In the genomic region with DNA sequence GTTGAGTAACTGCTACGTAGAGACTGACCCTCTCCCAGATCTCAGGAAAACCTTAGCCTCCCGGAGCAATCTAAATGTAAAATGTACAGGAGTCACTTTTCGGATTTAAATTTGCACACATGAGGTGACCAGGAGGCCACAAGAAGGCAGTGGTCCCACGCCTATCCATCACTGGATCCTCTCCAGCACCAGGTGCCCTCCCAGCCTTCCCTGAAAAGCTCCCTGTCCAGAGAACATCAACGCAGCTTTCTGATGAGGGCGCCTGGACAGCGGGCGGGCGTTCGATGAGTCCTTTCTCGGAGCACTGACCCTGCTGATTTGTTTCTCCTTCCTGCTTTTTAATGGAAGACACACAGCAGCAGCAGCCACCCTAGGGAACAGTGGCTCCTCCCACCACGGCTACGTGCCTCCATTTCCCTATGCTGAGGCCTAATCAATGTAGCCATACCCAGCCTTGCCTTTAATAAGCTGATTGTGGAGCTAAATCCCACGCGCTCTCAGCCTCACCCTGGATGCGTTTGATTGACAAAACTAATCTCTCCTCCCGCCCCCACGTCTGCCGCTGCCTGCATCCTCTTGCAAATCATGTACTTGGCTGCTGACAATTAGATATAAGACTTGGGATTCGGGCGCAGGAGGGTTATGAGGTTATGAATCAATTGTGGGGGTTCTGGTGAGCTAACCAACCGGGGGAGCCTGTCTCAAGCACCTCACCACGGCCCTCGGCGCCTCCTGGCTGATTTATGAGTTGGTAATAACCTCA, we compare ENCODE assay signal across 11 mouse cellular contexts.
DNase-seq lines count a peak whose midpoint lies in the region; ATAC-seq lines count a peak whose summit lies in the region.
"Had no signal": no experiment of that assay in that cellular context is flagged by ENCODE, and none has a peak within 500 bp of the region (broad histone marks: within the 10 kb centered on the region; RNA-seq: fewer than 3 reads in every experiment).

No protein-coding gene starts in this region.

- DNase-seq in heart, postnatal 25 days (ENCODE audit: low spot score): no peak
- DNase-seq in layer of hippocampus, postnatal 36 days: peak; percentile 62 to 66
- DNase-seq in retina, adult 2 months (ENCODE audit: low read depth, low spot score): peak; percentile 70
- DNase-seq in adrenal gland, adult 18-20 months (ENCODE audit: low spot score in 2 of 2): no peak
- DNase-seq in lung, postnatal 25 days (ENCODE audit: low spot score): no peak
- no peak for DNase-seq in spleen, adult 12 weeks (ENCODE audit: low spot score)
- DNase-seq: cerebellum, adult 11-12 months had no signal

- H3K9ac ChIP-seq in heart, embryonic 15.5 days: no peak overlapping the region
- H3K9ac ChIP-seq in forebrain, embryonic 15.5 days (replicated peaks): no peak overlapping the region

- WGBS in heart, embryonic 15.5 days: 66% methylated on average over 25 of the region's 25 CpGs
- WGBS in forebrain, embryonic 15.5 days: 59% methylated on average over 25 of the region's 25 CpGs

- H3K9me3 ChIP-seq in heart, embryonic 15.5 days (replicated peaks): no peaks in the 10 kb centered on the region
- no peaks in the 10 kb centered on the region for H3K9me3 ChIP-seq in forebrain, embryonic 15.5 days

- no peak overlapping the region for H3K4me3 ChIP-seq in heart, embryonic 15.5 days
- H3K4me3 ChIP-seq in forebrain, embryonic 15.5 days: no peak overlapping the region

- H3K27me3 ChIP-seq in heart, embryonic 15.5 days: no peaks in the 10 kb centered on the region
- H3K27me3 ChIP-seq in forebrain, embryonic 15.5 days: no peaks in the 10 kb centered on the region
- H3K27me3 ChIP-seq: CH12.LX had no signal

- peaks cover 26% of the 10 kb centered on the region for H3K4me1 ChIP-seq in heart, embryonic 15.5 days (replicated peaks)
- peaks cover 26% of the 10 kb centered on the region for H3K4me1 ChIP-seq in forebrain, embryonic 15.5 days

- no peaks in the 10 kb centered on the region for H3K36me3 ChIP-seq in heart, embryonic 15.5 days
- no peaks in the 10 kb centered on the region for H3K36me3 ChIP-seq in forebrain, embryonic 15.5 days

- peak overlapping the region; percentile 45 for H3K27ac ChIP-seq in heart, embryonic 15.5 days
- peak overlapping the region; percentile 19 for H3K27ac ChIP-seq in forebrain, embryonic 15.5 days (replicated peaks)

- no peak overlapping the region for H3K4me2 ChIP-seq in heart, embryonic 15.5 days
- H3K4me2 ChIP-seq in forebrain, embryonic 15.5 days (replicated peaks): no peak overlapping the region

- ATAC-seq in heart, embryonic 15.5 days (replicated peaks; ENCODE audit: insufficient number of reproducible peaks, insufficient read depth, low FRiP score, low read depth): no peak
- peak; percentile 49 for ATAC-seq in forebrain, embryonic 15.5 days (replicated peaks)
- ATAC-seq: lung, postnatal 0 days had no signal

- intact Hi-C loops in heart, postnatal 25 days (cut with DNase I): no loop called here

Comparison
In these comparisons a context has a peak if more than half of its experiments do, and no peak if none do; other contexts are left out.
1. DNase-seq: peak in layer of hippocampus, postnatal 36 days (2 of 2) and retina, adult 2 months (single experiment); none in heart, postnatal 25 days (single experiment), adrenal gland, adult 18-20 months (0 of 2), lung, postnatal 25 days (single experiment) and spleen, adult 12 weeks (single experiment).